Mouse (Mus musculus) ES-E14 (cell line): ENCODE results near the gene Spata2l. TPM values are rescaled to one million over a fixed set of nuclear protein-coding genes. Genes with fewer than 3 reads are reported as not detected.
"Not testable (repeated sequence)": the region's sequence is repeated elsewhere in the genome, so short reads cannot be mapped to it uniquely, and the experiment has no call there.

ENCODE experiments used
- DNase-seq: peaks from one replicate; pipeline ENCODE4 v3.0.0-alpha.2; 2013; ENCODE audit warnings: low read depth, low spot score
- H3K27ac ChIP-seq: 2 replicates; pipeline ENCODE4 v1.5.1; 2012; ENCODE audit warnings: low read depth, mild to moderate bottlenecking, low read length, moderate library complexity, mixed read lengths; ENCODE audit not compliant: poor library complexity, insufficient read depth, severe bottlenecking
- H3K36me3 ChIP-seq: 2 replicates; pipeline ENCODE4 v1.6.1; 2012; ENCODE audit warnings: mild to moderate bottlenecking, low read length, moderate library complexity, mixed read lengths; ENCODE audit not compliant: control insufficient read depth, poor library complexity, insufficient read depth, severe bottlenecking
- H3K4me1 ChIP-seq, 2 experiments: fragments of 150-350 bp in 1 of 2; sonication (generic) in 1 of 2; 2 replicates each; pipeline ENCODE4 v1.6.1; 2012; ENCODE audit warnings: low read length in 2 of 2, mild to moderate bottlenecking in 1 of 2, mixed read lengths in 1 of 2; ENCODE audit not compliant: control insufficient read depth in 2 of 2, insufficient read depth in 2 of 2, poor library complexity in 1 of 2
- H3K4me3 ChIP-seq, 2 experiments: fragments of 150-350 bp in 1 of 2; sonication (generic) in 1 of 2; 2 replicates each; pipeline ENCODE4 v1.5.1; 2012; ENCODE audit warnings: low read length in 2 of 2, low read depth in 1 of 2, mild to moderate bottlenecking in 1 of 2, mixed read lengths in 1 of 2; ENCODE audit not compliant: insufficient read depth in 1 of 2, poor library complexity in 1 of 2, severe bottlenecking in 1 of 2
- H3K9ac ChIP-seq: 2 replicates; pipeline ENCODE4 v1.6.1; 2012; ENCODE audit warnings: low read depth, mild to moderate bottlenecking, low read length, mixed read lengths; ENCODE audit not compliant: poor library complexity, insufficient read depth, severe bottlenecking
- H3K9me3 ChIP-seq: fragments of 150-350 bp; sonication (generic); 2 replicates; pipeline ENCODE4 v1.6.1; 2012; ENCODE audit warnings: low read depth, mild to moderate bottlenecking, low read length; ENCODE audit not compliant: control insufficient read depth, insufficient read depth
- CHD2 ChIP-seq: IDR thresholded peaks from 2 replicates; pipeline ENCODE4 v1.6.1; 2014; ENCODE audit warnings: mild to moderate bottlenecking, low read depth, low read length, inconsistent platforms
- HCFC1 ChIP-seq: IDR thresholded peaks from 2 replicates; pipeline ENCODE4 v1.6.1; 2012; ENCODE audit warnings: low read length, inconsistent platforms, borderline replicate concordance; ENCODE audit not compliant: insufficient read depth
- MAFK ChIP-seq: IDR thresholded peaks from 2 replicates; pipeline ENCODE4 v1.6.1; 2014; ENCODE audit warnings: mild to moderate bottlenecking, low read depth, low read length, inconsistent platforms; ENCODE audit not compliant: insufficient read depth
- ZC3H11A ChIP-seq: IDR thresholded peaks from 2 replicates; pipeline ENCODE4 v1.6.1; 2012; ENCODE audit warnings: low read depth, mild to moderate bottlenecking, inconsistent platforms, low read length, borderline replicate concordance
- ZNF384 ChIP-seq: IDR thresholded peaks from 2 replicates; pipeline ENCODE4 v1.6.1; 2012; ENCODE audit warnings: low read depth, low read length, inconsistent platforms
- in situ Hi-C, 2 experiments: fragments of 600-800 bp; cut with MboI; formaldehyde crosslinking; loops; one replicate each; pipeline ENCODE4 v1.15.1; 2025; ENCODE audit warnings: low sequenced_read_pairs in 2 of 2, inconsistent platforms in 1 of 2; ENCODE audit not compliant: unreplicated experiment in 2 of 2
- total RNA-seq: library from RNA; depleted of rRNA; stranded (reverse); fragments of 300-350 nt; gene quantifications from 2 replicates; pipeline ENCODE4 v1.2.3, GENCODE M21; 2012

Spata2l gene
- total RNA-seq, 1 experiment = 1.2 TPM

- no peak for DNase-seq
- Histone ChIP-seq H3K9me3 (no peaks in the 10 kb centered on the region), H3K4me1 (peaks cover 3 to 31% of the 10 kb centered on the region in 2 experiments; a peak in 3 of 4 replicates), H3K4me3 (peak overlapping the region; percentile 49 to 81; a peak in 1 of 4 replicates), H3K9ac (no peak overlapping the region), H3K36me3 (peaks cover 4% of the 10 kb centered on the region; the same call in 1 of the 2 replicates), H3K27ac (no peak overlapping the region)
- in situ Hi-C loops = no loop called here
- TF ChIP-seq HCFC1 (no peak), CHD2 (no peak), ZNF384 (no peak), MAFK (no peak), ZC3H11A (no peak)
These were observed 1.0 kb downstream of the Spata2l start for GRCm38 (mm10) chr8:123234918-123235519.

DNA sequence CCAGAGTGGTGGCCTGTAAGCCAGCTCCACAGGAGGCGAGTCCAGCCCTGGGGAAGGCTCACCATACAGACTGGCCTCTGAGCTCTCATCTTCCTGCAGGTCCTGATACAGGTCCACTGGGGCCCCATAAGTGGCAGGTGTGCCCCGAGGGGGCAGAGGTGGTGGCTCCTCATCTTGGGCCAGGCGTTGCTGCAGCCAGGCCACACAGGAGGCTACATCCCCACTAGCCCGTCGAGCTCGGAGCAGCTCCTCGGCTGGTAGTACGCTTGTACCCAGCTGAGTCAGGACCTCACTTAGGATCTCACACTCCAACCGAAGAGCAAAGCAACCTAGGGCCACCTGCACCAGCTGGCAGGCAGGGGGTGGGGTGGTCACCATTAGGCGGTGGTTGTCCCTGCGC, 2.3 kb downstream of the Spata2l start:
- in situ Hi-C loops = no loop called here
- Histone ChIP-seq H3K4me1 (peaks cover 3 to 31% of the 10 kb centered on the region in 2 experiments; a peak in 3 of 4 replicates), H3K27ac (no peak overlapping the region), H3K36me3 (peaks cover 8% of the 10 kb centered on the region; the same call in 1 of the 2 replicates), H3K4me3 (no peak overlapping the region), H3K9me3 (no peaks in the 10 kb centered on the region), H3K9ac (no peak overlapping the region)
- DNase-seq = no peak
- no peak for TF ChIP-seq HCFC1
- TF ChIP-seq CHD2 = no peak
- no peak for TF ChIP-seq ZNF384

DNA sequence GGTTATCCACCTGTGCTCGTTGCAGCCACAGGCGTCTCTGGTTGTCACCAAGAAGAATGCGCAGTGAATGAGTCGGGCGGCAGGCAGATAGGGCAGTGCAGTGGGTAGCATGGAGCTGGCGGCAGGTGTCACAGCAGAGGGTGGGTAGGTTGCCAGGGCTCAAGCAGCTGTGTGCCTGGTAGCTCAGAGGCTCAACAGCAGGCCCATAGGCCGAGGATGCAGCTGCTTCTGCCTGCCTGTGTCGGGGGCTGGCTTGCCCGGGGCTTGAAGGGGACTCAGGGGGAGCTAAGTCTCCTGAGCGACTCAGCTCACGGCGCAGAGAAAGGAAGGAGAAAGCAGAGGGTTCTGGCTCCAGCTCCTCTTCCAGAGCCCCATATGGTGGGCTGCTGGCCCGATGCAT, 2.7 kb downstream of the Spata2l start:
- H3K9ac ChIP-seq = no peak overlapping the region
- in situ Hi-C loops = no loop called here

DNA sequence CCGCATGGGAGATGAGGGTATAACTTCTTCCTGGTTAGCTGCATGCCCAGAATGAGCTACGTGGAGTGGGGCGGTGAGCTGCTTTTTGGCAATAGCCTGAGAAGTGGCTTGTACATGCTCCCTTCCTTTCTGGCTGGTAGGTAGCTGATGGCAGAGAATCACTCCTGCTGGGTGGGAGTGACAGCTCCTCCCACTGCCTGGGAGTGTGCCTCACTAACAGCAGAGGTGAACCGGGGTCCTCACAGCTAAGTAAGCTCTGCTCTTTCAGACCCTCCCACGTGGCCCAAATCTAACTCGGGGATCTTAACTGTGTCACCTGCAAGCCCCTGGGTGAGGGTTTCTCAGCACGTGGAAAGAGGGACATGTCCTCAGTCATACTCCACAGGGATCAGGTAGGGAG, 3.5 kb downstream of the Spata2l start:
- Histone ChIP-seq H3K4me3 (no peak overlapping the region), H3K36me3 (peaks cover 11% of the 10 kb centered on the region; the same call in 1 of the 2 replicates), H3K9ac (no peak overlapping the region), H3K27ac (no peak overlapping the region), H3K9me3 (no peaks in the 10 kb centered on the region), H3K4me1 (peaks cover 3 to 31% of the 10 kb centered on the region in 2 experiments; a peak in 3 of 4 replicates)
- TF ChIP-seq MAFK (no peak), ZC3H11A (no peak), CHD2 (no peak), ZNF384 (no peak), HCFC1 (no peak)
- DNase-seq = no peak
- in situ Hi-C loops = no loop called here

More for the DNA sequence above, 2.7 kb downstream of the Spata2l start:
- peaks cover 3 to 31% of the 10 kb centered on the region in 2 experiments; a peak in 3 of 4 replicates for H3K4me1 ChIP-seq
- TF ChIP-seq ZC3H11A = no peak
- TF ChIP-seq CHD2 = no peak
- TF ChIP-seq MAFK = no peak
- no peak for TF ChIP-seq ZNF384
- no peak for TF ChIP-seq HCFC1
- no peak for DNase-seq
- peaks cover 8% of the 10 kb centered on the region; the same call in 1 of the 2 replicates for H3K36me3 ChIP-seq
- H3K4me3 ChIP-seq = no peak overlapping the region
- no peaks in the 10 kb centered on the region for H3K9me3 ChIP-seq
- no peak overlapping the region for H3K27ac ChIP-seq

DNA sequence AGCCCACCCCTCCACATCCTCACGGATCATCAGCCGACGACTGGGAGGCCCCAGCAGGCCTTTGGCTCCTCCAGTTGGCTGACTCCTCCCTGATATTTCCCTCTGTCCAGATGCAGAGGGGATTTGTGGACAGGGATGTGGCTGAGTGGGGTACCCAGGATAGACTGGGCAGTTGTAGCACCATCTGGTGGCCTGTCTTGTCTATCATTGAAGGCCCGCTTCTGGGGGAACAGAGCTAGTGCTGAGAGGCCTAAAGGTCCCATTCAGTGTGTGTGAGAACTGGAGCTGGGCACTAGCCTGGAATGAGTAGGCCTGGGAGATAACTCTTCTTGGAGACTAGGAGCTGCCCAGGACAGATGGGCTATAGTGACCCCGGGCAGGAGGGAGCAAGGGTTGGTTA, 4.3 kb downstream of the Spata2l start:
- DNase-seq = no peak
- H3K4me3 ChIP-seq = no peak overlapping the region
- no peak overlapping the region for H3K27ac ChIP-seq
- no peak overlapping the region for H3K9ac ChIP-seq
- H3K9me3 ChIP-seq = no peaks in the 10 kb centered on the region
- H3K36me3 ChIP-seq = peaks cover 17% of the 10 kb centered on the region
- in situ Hi-C loops = no loop called here
- peaks cover 0 to 26% of the 10 kb centered on the region in 2 experiments; a peak in 2 of 4 replicates for H3K4me1 ChIP-seq
- no peak for TF ChIP-seq ZNF384
- no peak for TF ChIP-seq ZC3H11A
- no peak for TF ChIP-seq CHD2
- TF ChIP-seq HCFC1 = no peak
- TF ChIP-seq MAFK = no peak

GRCm38 (mm10) chr8:123230326-123230725, 5.7 kb downstream of the Spata2l start:
- H3K4me3 ChIP-seq, DNase-seq, H3K27ac ChIP-seq, H3K9me3 ChIP-seq, in situ Hi-C loops, H3K9ac ChIP-seq: not testable (repeated sequence)
- Histone ChIP-seq H3K4me1 (peaks cover 0 to 21% of the 10 kb centered on the region in 2 experiments; a peak in 2 of 4 replicates), H3K36me3 (peaks cover 20% of the 10 kb centered on the region)
